Mouse (Mus musculus): Measurements from ENCODE around the gene Hist1h2ad. TPM values are rescaled to one million over a fixed set of nuclear protein-coding genes. Genes with fewer than 3 reads are reported as not detected.

Hist1h2ad gene
- total and polyA plus RNA-seq, 3 experiments: 13.2 to 744 TPM; not detected in 1

DNA sequence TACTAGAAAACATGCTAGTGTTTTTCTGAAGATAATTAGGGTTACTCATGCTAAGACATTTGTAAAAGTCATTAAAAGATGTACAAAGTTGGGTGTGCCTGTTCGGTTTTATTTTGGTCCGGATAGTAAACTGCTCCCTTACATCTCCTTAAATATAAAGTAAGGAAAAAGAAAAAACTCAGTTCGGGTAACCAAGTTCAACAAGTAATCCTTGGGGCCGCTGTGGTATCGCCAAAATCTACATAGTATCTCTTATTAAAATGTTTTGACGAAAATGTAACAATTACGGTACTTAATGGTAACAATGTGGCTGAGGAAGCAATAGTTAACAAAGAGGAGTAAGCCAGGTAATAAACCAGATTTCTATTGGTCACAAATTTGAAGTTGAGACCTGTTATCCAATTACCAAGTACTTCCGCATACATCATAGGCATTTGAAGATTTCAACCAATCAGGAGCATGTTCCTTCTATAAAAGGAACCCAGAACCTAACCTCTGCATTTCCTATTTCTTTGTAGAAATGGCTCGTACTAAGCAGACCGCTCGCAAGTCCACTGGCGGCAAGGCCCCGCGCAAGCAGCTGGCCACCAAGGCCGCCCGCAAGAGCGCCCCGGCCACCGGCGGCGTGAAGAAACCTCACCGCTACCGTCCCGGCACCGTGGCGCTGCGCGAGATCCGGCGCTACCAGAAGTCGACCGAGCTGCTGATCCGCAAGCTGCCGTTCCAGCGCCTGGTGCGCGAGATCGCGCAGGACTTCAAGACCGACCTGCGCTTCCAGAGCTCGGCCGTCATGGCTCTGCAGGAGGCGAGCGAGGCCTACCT, 30.0 kb upstream of the Hist1h2ad start, which contains the start of gene Hist1h3f:
Hist1h3f (plus strand) TSS at position 88 of the 822 bp plus-strand sequence.
- H3K4me1 ChIP-seq (ENCODE audit: control insufficient read depth in 1 of 2, insufficient read depth in 2 of 2): peaks cover 0 to 19% of the 10 kb centered on the region in 2 experiments; a peak in 2 of 4 replicates
- no peaks in the 10 kb centered on the region for H3K9me3 ChIP-seq (replicated peaks; ENCODE audit: low read length)
- dilution Hi-C loops (cut with MboI; ENCODE audit: extremely low pct_ligation_motif_present, extremely low pct_unique_long_range_greater_than_20kb, low sequenced_read_pairs) (no loop called here), in situ Hi-C loops (cut with MboI; ENCODE audit: low pct_ligation_motif_present, low pct_unique_long_range_greater_than_20kb, low sequenced_read_pairs) (no loop called here)
- DNase-seq (ENCODE audit: extremely low read depth): peak; percentile 94
- peak within 1 kb of the TSS; percentile 97 for H3K27ac ChIP-seq (ENCODE audit: insufficient read depth, low read depth)
- H3K36me3 ChIP-seq (replicated peaks in 1 of 2; ENCODE audit: control insufficient read depth in 1 of 2, insufficient read depth in 1 of 2, low read length in 1 of 2): no peaks in the 10 kb centered on the region
- H3K27me3 ChIP-seq (replicated peaks): no peaks in the 10 kb centered on the region
- TF ChIP-seq CHD1 (IDR thresholded peaks at IDR 0.05; ENCODE audit: low read depth, low read length) (no peak; the same call in none of the 2 replicates), SIN3A (IDR thresholded peaks at IDR 0.05; ENCODE audit: low read length) (no peak), ZKSCAN1 (IDR thresholded peaks at IDR 0.05; ENCODE audit: borderline replicate concordance, low read depth, low read length) (no peak), JUN (IDR thresholded peaks at IDR 0.05; ENCODE audit: insufficient read depth, low read depth, low read length) (no peak), ZC3H11A (IDR thresholded peaks at IDR 0.05; ENCODE audit: low read depth, low read length) (no peak), BHLHE40 (IDR thresholded peaks at IDR 0.05; ENCODE audit: low read depth, low read length) (no peak), GABPA (IDR thresholded peaks at IDR 0.05; ENCODE audit: insufficient replicate concordance, low read depth, low read length) (no peak), HCFC1 (IDR thresholded peaks at IDR 0.05; ENCODE audit: low read depth, low read length) (peak; percentile 79), MAX (IDR thresholded peaks at IDR 0.05; ENCODE audit: low read length) (0 out of 2 replicates have a peak, but pooled peaks have one; percentile 8), MEF2A (IDR thresholded peaks at IDR 0.05; ENCODE audit: borderline replicate concordance, low read depth, low read length) (no peak), UBTF (IDR thresholded peaks at IDR 0.05; ENCODE audit: low read depth, low read length) (peak; percentile 90), ZNF384 (IDR thresholded peaks at IDR 0.05; ENCODE audit: low read depth, low read length) (no peak), RAD21 (IDR thresholded peaks at IDR 0.05; ENCODE audit: low read depth, low read length) (no peak), SMC3 (IDR thresholded peaks at IDR 0.05; ENCODE audit: low read depth, low read length) (no peak), JUND (conservative IDR thresholded peaks at IDR 0.05; ENCODE audit: low read depth, low read length) (peak; percentile 54; the same call in 1 of the 2 replicates), MAFK (IDR thresholded peaks at IDR 0.05; ENCODE audit: insufficient replicate concordance, low read length) (0 out of 2 replicates have a peak, but pooled peaks have one; percentile 7), TBP (conservative IDR thresholded peaks at IDR 0.05; ENCODE audit: low read depth, low read length) (peak; percentile 99), NRF1 (IDR thresholded peaks at IDR 0.05; ENCODE audit: low read depth, low read length) (no peak), IRF4 (IDR thresholded peaks at IDR 0.05; ENCODE audit: low read depth, low read length) (peak; percentile 8; the same call in 1 of the 2 replicates), CTCF (conservative IDR thresholded peaks at IDR 0.05 in 1 of 2, IDR thresholded peaks at IDR 0.05 in 1 of 2; ENCODE audit: low read depth in 2 of 2, low read length in 2 of 2) (no peak), PAX5 (IDR thresholded peaks at IDR 0.05; ENCODE audit: low read length) (no peak), RCOR1 (conservative IDR thresholded peaks at IDR 0.05; ENCODE audit: low read depth, low read length) (no peak; the same call in 1 of the 2 replicates), E2F4 (IDR thresholded peaks at IDR 0.05; ENCODE audit: insufficient replicate concordance, low read depth, low read length) (peak; percentile 71; the same call in 1 of the 2 replicates), EP300 (IDR thresholded peaks at IDR 0.05; ENCODE audit: low read length) (no peak), USF1 (IDR thresholded peaks at IDR 0.05; ENCODE audit: low read depth, low read length) (no peak), ZMIZ1 (IDR thresholded peaks at IDR 0.05; ENCODE audit: low read depth, low read length) (peak; percentile 99), MYC (IDR thresholded peaks at IDR 0.05; ENCODE audit: low read depth, low read length) (peak; percentile 82), NELFE (IDR thresholded peaks at IDR 0.05; ENCODE audit: low read depth, low read length) (peak; percentile 100), TCF12 (IDR thresholded peaks at IDR 0.05; ENCODE audit: low read depth, low read length) (peak; percentile 80), ELF1 (IDR thresholded peaks at IDR 0.05; ENCODE audit: low read depth, low read length) (peak; percentile 99), KAT2A (IDR thresholded peaks at IDR 0.05; ENCODE audit: insufficient replicate concordance, low read length) (0 out of 2 replicates have a peak, but pooled peaks have one; percentile 67), USF2 (conservative IDR thresholded peaks at IDR 0.05; ENCODE audit: low read depth, low read length) (no peak), MXI1 (IDR thresholded peaks at IDR 0.05; ENCODE audit: low read depth, low read length) (peak; percentile 31; the same call in 1 of the 2 replicates), CHD2 (IDR thresholded peaks at IDR 0.05; ENCODE audit: low read length) (peak; percentile 93), ETS1 (conservative IDR thresholded peaks at IDR 0.05; ENCODE audit: low read depth, low read length) (no peak), MAZ (IDR thresholded peaks at IDR 0.05; ENCODE audit: low read depth, low read length) (no peak), POLR2AphosphoS2 (IDR thresholded peaks at IDR 0.05; ENCODE audit: low read depth, low read length) (peak; percentile 99), POLR2A (IDR thresholded peaks at IDR 0.05; ENCODE audit: low read depth, low read length) (peak; percentile 98)
- peak within 1 kb of the TSS; percentile 84 for H3K4me2 ChIP-seq (ENCODE audit: insufficient read depth, low read depth, poor library complexity, severe bottlenecking)
- H3K79me2 ChIP-seq (replicated peaks; ENCODE audit: control insufficient read depth, extremely low read depth, insufficient read depth, poor library complexity, severe bottlenecking): no peaks in the 10 kb centered on the region
- peak within 1 kb of the TSS; percentile 97 for H3K9ac ChIP-seq (ENCODE audit: insufficient read depth, low read depth)
- peak within 1 kb of the TSS; percentile 50 to 72 (median 51) for H3K4me3 ChIP-seq (replicated peaks in 1 of 3; ENCODE audit: low read depth in 2 of 3, low read length in 2 of 3, poor library complexity in 1 of 3)

Measured in CH12.LX (cell line).